In genomic region chr6:5052309-5052708, GRCm38 (mm10) we compare ENCODE assay signal across 9 mouse cellular contexts.
DNase-seq lines count a peak whose midpoint lies in the region; ATAC-seq lines count a peak whose summit lies in the region.
"Had no signal": no experiment of that assay in that cellular context is flagged by ENCODE, and none has a peak within 500 bp of the region (broad histone marks: within the 10 kb centered on the region; RNA-seq: fewer than 3 reads in every experiment).

No protein-coding gene starts in this region.

- ATAC-seq in frontal cortex, adult (ENCODE audit: low TSS enrichment), result 0 out of 2 replicates have a peak, but pooled peaks have one; percentile 13

- intact Hi-C loops in left cerebral cortex, postnatal 10 days (cut with DNase I), result no loop called here

- no peak for DNase-seq in frontal cortex, postnatal 25 days (ENCODE audit: low spot score in 2 of 2)
- DNase-seq in 3T3-L1 (ENCODE audit: low read depth, low spot score) (peak; percentile 41), MN1 (ENCODE audit: low spot score) (no peak)
- DNase-seq in brain, adult 2 months (ENCODE audit: low read depth, low spot score), result peak; percentile 57
- peak; percentile 8 for DNase-seq in fibroblast of lung, adult 2 months (ENCODE audit: low read depth)
- no peak for DNase-seq in left cerebral cortex, postnatal 10 days (ENCODE audit: extremely low spot score in 1 of 2, low spot score in 2 of 2)
- DNase-seq in spleen, adult 18-20 months, result no peak
- DNase-seq: kidney, adult 9 months had no signal

Comparison
In these comparisons a context has a peak if more than half of its experiments do, and no peak if none do; other contexts are left out.
1. DNase-seq: peak in 3T3-L1 (single experiment), brain, adult 2 months (single experiment) and fibroblast of lung, adult 2 months (single experiment); none in frontal cortex, postnatal 25 days (0 of 2), MN1 (single experiment), left cerebral cortex, postnatal 10 days (0 of 2) and spleen, adult 18-20 months (0 of 2).